Comparison of ENCODE assay signal across 10 mouse cellular contexts in the genomic region with DNA sequence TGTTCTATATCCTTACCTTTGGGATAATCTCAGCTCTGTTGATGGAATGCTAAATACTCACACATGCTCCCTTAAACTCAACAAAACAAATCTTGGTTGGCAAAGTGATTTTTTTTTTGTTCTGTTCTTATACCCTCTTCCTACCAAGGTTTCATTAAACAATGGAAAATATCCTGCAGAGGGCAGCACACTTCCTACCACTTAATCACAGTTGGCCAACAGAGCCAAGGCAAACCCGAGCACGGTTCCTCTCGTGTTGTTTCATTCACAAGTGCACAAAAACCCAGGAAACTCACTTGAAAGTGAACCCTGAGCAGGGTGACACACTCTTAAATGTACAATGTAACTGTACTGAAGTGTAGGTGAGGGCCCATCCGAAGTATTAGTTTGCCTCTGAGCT.
DNase-seq lines count a peak whose midpoint lies in the region; ATAC-seq and TF ChIP-seq lines count a peak whose summit lies in the region.
"Had no signal": no experiment of that assay in that cellular context is flagged by ENCODE, and none has a peak within 500 bp of the region (broad histone marks: within the 10 kb centered on the region; RNA-seq: fewer than 3 reads in every experiment).

No protein-coding gene starts in this region.

- no peaks in the 10 kb centered on the region for H3K27me3 ChIP-seq in hindbrain, postnatal 0 days (ENCODE audit: insufficient read depth, low read length)
- no peaks in the 10 kb centered on the region for H3K27me3 ChIP-seq in hindbrain, embryonic 13.5 days
- H3K27me3 ChIP-seq in midbrain, embryonic 14.5 days (ENCODE audit: control insufficient read depth, insufficient read depth, low read length) = no peaks in the 10 kb centered on the region
- no peaks in the 10 kb centered on the region for H3K27me3 ChIP-seq in midbrain, embryonic 16.5 days (ENCODE audit: control insufficient read depth, insufficient read depth, low read depth, low read length)
- no peaks in the 10 kb centered on the region for H3K27me3 ChIP-seq in liver, embryonic 11.5 days (replicated peaks; ENCODE audit: control insufficient read depth, insufficient read depth, low read length)
- H3K27me3 ChIP-seq: embryonic facial prominence, embryonic 13.5 days had no signal

- ATAC-seq in hindbrain, postnatal 0 days = no peak
- ATAC-seq in hindbrain, embryonic 13.5 days (ENCODE audit: low FRiP score) = no peak
- ATAC-seq in midbrain, embryonic 14.5 days (ENCODE audit: low FRiP score, low TSS enrichment) = no peak
- no peak for ATAC-seq in midbrain, embryonic 16.5 days
- ATAC-seq in liver, embryonic 11.5 days (replicated peaks; ENCODE audit: low FRiP score) = no peak

- peak; percentile 46 for TF ChIP-seq CTCF in hindbrain, postnatal 0 days (IDR thresholded peaks at IDR 0.05; ENCODE audit: low read depth)

- no peak overlapping the region for H3K9ac ChIP-seq in hindbrain, postnatal 0 days (replicated peaks; ENCODE audit: low read length)
- no peak overlapping the region for H3K9ac ChIP-seq in hindbrain, embryonic 13.5 days
- no peak overlapping the region for H3K9ac ChIP-seq in midbrain, embryonic 14.5 days (replicated peaks; ENCODE audit: low read length)
- no peak overlapping the region for H3K9ac ChIP-seq in midbrain, embryonic 16.5 days (ENCODE audit: low read depth, low read length)
- no peak overlapping the region for H3K9ac ChIP-seq in liver, embryonic 11.5 days (ENCODE audit: low read depth, low read length)
- H3K9ac ChIP-seq: embryonic facial prominence, embryonic 13.5 days; hindbrain, embryonic 14.5 days had no signal

- H3K4me3 ChIP-seq in hindbrain, postnatal 0 days (ENCODE audit: low read length) = no peak overlapping the region
- no peak overlapping the region for H3K4me3 ChIP-seq in hindbrain, embryonic 13.5 days
- no peak overlapping the region for H3K4me3 ChIP-seq in midbrain, embryonic 14.5 days (replicated peaks; ENCODE audit: low read depth, low read length)
- H3K4me3 ChIP-seq in midbrain, embryonic 16.5 days (ENCODE audit: low read depth, low read length) = no peak overlapping the region
- no peak overlapping the region for H3K4me3 ChIP-seq in liver, embryonic 11.5 days (ENCODE audit: low read depth, low read length)
- H3K4me3 ChIP-seq: embryonic facial prominence, embryonic 13.5 days had no signal

- 65% methylated on average over 4 of the region's 4 CpGs for WGBS in hindbrain, postnatal 0 days
- WGBS in hindbrain, embryonic 13.5 days = 82% methylated on average over 4 of the region's 4 CpGs
- WGBS in midbrain, embryonic 14.5 days = 85% methylated on average over 4 of the region's 4 CpGs
- 73% methylated on average over 4 of the region's 4 CpGs for WGBS in midbrain, embryonic 16.5 days
- 71% methylated on average over 4 of the region's 4 CpGs for WGBS in liver, embryonic 11.5 days

- H3K9me3 ChIP-seq in hindbrain, postnatal 0 days (ENCODE audit: low read length) = no peaks in the 10 kb centered on the region
- no peaks in the 10 kb centered on the region for H3K9me3 ChIP-seq in hindbrain, embryonic 13.5 days
- H3K9me3 ChIP-seq in midbrain, embryonic 14.5 days (ENCODE audit: control insufficient read depth, low read length) = no peaks in the 10 kb centered on the region
- H3K9me3 ChIP-seq in midbrain, embryonic 16.5 days (replicated peaks; ENCODE audit: control insufficient read depth, low read length, poor library complexity, severe bottlenecking) = no peaks in the 10 kb centered on the region
- H3K9me3 ChIP-seq in liver, embryonic 11.5 days (ENCODE audit: control insufficient read depth, low read length) = no peaks in the 10 kb centered on the region
- H3K9me3 ChIP-seq: embryonic facial prominence, embryonic 13.5 days had no signal

- no peak overlapping the region for H3K4me2 ChIP-seq in hindbrain, postnatal 0 days (ENCODE audit: low read depth, low read length)
- no peak overlapping the region for H3K4me2 ChIP-seq in hindbrain, embryonic 13.5 days
- H3K4me2 ChIP-seq in midbrain, embryonic 14.5 days (ENCODE audit: low read length) = no peak overlapping the region
- no peak overlapping the region for H3K4me2 ChIP-seq in midbrain, embryonic 16.5 days (ENCODE audit: low read length)
- H3K4me2 ChIP-seq in liver, embryonic 11.5 days = no peak overlapping the region
- H3K4me2 ChIP-seq: embryonic facial prominence, embryonic 13.5 days; hindbrain, embryonic 14.5 days had no signal

- peak; percentile 41 for DNase-seq in adrenal gland, adult 2 months
- DNase-seq in adrenal gland, adult 18-20 months (ENCODE audit: low spot score in 2 of 2) = no peak
- DNase-seq in hindbrain, postnatal 0 days (ENCODE audit: low spot score) = peak; percentile 59
- DNase-seq in midbrain, embryonic 14.5 days = peak; percentile 56
- no peak for DNase-seq in c-Kit-positive CD71-positive TER-119-positive erythroid progenitor cells, embryonic 14.5 days (ENCODE audit: low spot score)
- DNase-seq in liver, embryonic 11.5 days (ENCODE audit: low spot score) = no peak

- no peak overlapping the region for H3K27ac ChIP-seq in hindbrain, postnatal 0 days
- no peak overlapping the region for H3K27ac ChIP-seq in hindbrain, embryonic 13.5 days
- H3K27ac ChIP-seq in midbrain, embryonic 14.5 days (replicated peaks; ENCODE audit: low read depth, low read length) = no peak overlapping the region
- no peak overlapping the region for H3K27ac ChIP-seq in midbrain, embryonic 16.5 days (ENCODE audit: low read length)
- no peak overlapping the region for H3K27ac ChIP-seq in liver, embryonic 11.5 days (ENCODE audit: low read depth, low read length)
- H3K27ac ChIP-seq: embryonic facial prominence, embryonic 13.5 days; hindbrain, embryonic 14.5 days had no signal

- no peaks in the 10 kb centered on the region for H3K4me1 ChIP-seq in hindbrain, postnatal 0 days (ENCODE audit: insufficient read depth, low read length)
- H3K4me1 ChIP-seq in hindbrain, embryonic 13.5 days (replicated peaks) = no peaks in the 10 kb centered on the region
- no peaks in the 10 kb centered on the region for H3K4me1 ChIP-seq in midbrain, embryonic 14.5 days (ENCODE audit: control insufficient read depth, insufficient read depth, low read length)
- no peaks in the 10 kb centered on the region for H3K4me1 ChIP-seq in midbrain, embryonic 16.5 days (ENCODE audit: control insufficient read depth, insufficient read depth, low read length)
- no peaks in the 10 kb centered on the region for H3K4me1 ChIP-seq in liver, embryonic 11.5 days (replicated peaks; ENCODE audit: control insufficient read depth, insufficient read depth, low read length)
- H3K4me1 ChIP-seq: embryonic facial prominence, embryonic 13.5 days had no signal

- H3K36me3 ChIP-seq in hindbrain, postnatal 0 days (ENCODE audit: insufficient read depth, low read length) = peaks cover 8% of the 10 kb centered on the region; the same call in 1 of the 2 replicates
- H3K36me3 ChIP-seq in hindbrain, embryonic 13.5 days = peaks cover 18% of the 10 kb centered on the region
- no peaks in the 10 kb centered on the region for H3K36me3 ChIP-seq in midbrain, embryonic 14.5 days (ENCODE audit: control insufficient read depth, insufficient read depth, low read length)
- peaks cover 8% of the 10 kb centered on the region for H3K36me3 ChIP-seq in midbrain, embryonic 16.5 days (ENCODE audit: control insufficient read depth, insufficient read depth, low read length)
- H3K36me3 ChIP-seq in liver, embryonic 11.5 days (ENCODE audit: control insufficient read depth, insufficient read depth, low read length) = 0 out of 2 replicates have a peak, but pooled peaks cover 4% of the 10 kb centered on the region

Comparison
In these comparisons a context has a peak if more than half of its experiments do, and no peak if none do; other contexts are left out.
1. DNase-seq: peak in adrenal gland, adult 2 months (single experiment), hindbrain, postnatal 0 days (single experiment) and midbrain, embryonic 14.5 days (single experiment); none in adrenal gland, adult 18-20 months (0 of 2), c-Kit-positive CD71-positive TER-119-positive erythroid progenitor cells, embryonic 14.5 days (single experiment) and liver, embryonic 11.5 days (single experiment).